Mouse (Mus musculus): ENCODE results near the gene Cfap61. TPM values are rescaled to one million over a fixed set of nuclear protein-coding genes. Genes with fewer than 3 reads are reported as not detected.
"Not testable (repeated sequence)": the region's sequence is repeated elsewhere in the genome, so short reads cannot be mapped to it uniquely, and the experiment has no call there.

The Cfap61 gene
- polyA plus RNA-seq, 1 experiment from 2014 or later = 2.9 TPM

GRCm38 (mm10) chr2:145903983-145904616, 30.5 kb upstream of the Cfap61 start:
- WGBS = 36% methylated on average over 12 of the region's 12 CpGs
- ATAC-seq (ENCODE audit: low FRiP score, low read depth) = no peak
- no peaks in the 10 kb centered on the region for H3K27me3 ChIP-seq

GRCm38 (mm10) chr2:145905156-145905555, 29.4 kb upstream of the Cfap61 start:
- no peak overlapping the region for H3K27ac ChIP-seq (replicated peaks)
- peaks cover 7% of the 10 kb centered on the region; the same call in 1 of the 2 replicates for H3K36me3 ChIP-seq
- H3K4me3 ChIP-seq = no peak overlapping the region
- H3K9ac ChIP-seq = no peak overlapping the region
- no peak for ATAC-seq (ENCODE audit: low FRiP score, low read depth)
- H3K4me1 ChIP-seq (replicated peaks) = peaks cover 22% of the 10 kb centered on the region
- H3K27me3 ChIP-seq = no peaks in the 10 kb centered on the region
- no peaks in the 10 kb centered on the region for H3K9me3 ChIP-seq
- H3K4me2 ChIP-seq = 0 out of 2 replicates have a peak overlapping the region, but pooled peaks have one; percentile 64
- WGBS = 89% methylated on average over 6 of the region's 6 CpGs

More at GRCm38 (mm10) chr2:145903983-145904616, 30.5 kb upstream of the Cfap61 start:
- no peaks in the 10 kb centered on the region for H3K9me3 ChIP-seq
- peaks cover 22% of the 10 kb centered on the region for H3K4me1 ChIP-seq (replicated peaks)
- H3K9ac ChIP-seq = peak overlapping the region; percentile 90
- H3K4me2 ChIP-seq = peak overlapping the region; percentile 64
- H3K27ac ChIP-seq (replicated peaks) = no peak overlapping the region
- no peaks in the 10 kb centered on the region; the same call in 1 of the 2 replicates for H3K36me3 ChIP-seq
- peak overlapping the region; percentile 97 for H3K4me3 ChIP-seq

GRCm38 (mm10) chr2:145905884-145906283, 28.7 kb upstream of the Cfap61 start:
- Histone ChIP-seq H3K4me1 (replicated peaks) (peaks cover 22% of the 10 kb centered on the region), H3K36me3 (peaks cover 14% of the 10 kb centered on the region)
- not testable (repeated sequence) for ATAC-seq (ENCODE audit: low FRiP score, low read depth); H3K9me3 ChIP-seq; H3K27me3 ChIP-seq; H3K9ac ChIP-seq; H3K4me2 ChIP-seq; H3K27ac ChIP-seq (replicated peaks); H3K4me3 ChIP-seq
- 42% methylated on average over 4 of the region's 4 CpGs for WGBS

- H3K27me3 ChIP-seq = no peaks in the 10 kb centered on the region
- WGBS = 94% methylated on average over 8 of the region's 8 CpGs
- no peak for ATAC-seq (ENCODE audit: low FRiP score, low read depth)
Measured at GRCm38 (mm10) chr2:145920941-145921650, 13.5 kb upstream of the Cfap61 start.

GRCm38 (mm10) chr2:145936975-145937374, 2.4 kb downstream of the Cfap61 start:
- 85% methylated on average over 8 of the region's 8 CpGs for WGBS
- H3K27me3 ChIP-seq = no peaks in the 10 kb centered on the region
- no peak overlapping the region for H3K27ac ChIP-seq (replicated peaks)
- no peak overlapping the region for H3K4me3 ChIP-seq
- no peak overlapping the region for H3K9ac ChIP-seq
- H3K4me1 ChIP-seq (replicated peaks) = peaks cover 10% of the 10 kb centered on the region
- no peaks in the 10 kb centered on the region for H3K9me3 ChIP-seq
- no peak overlapping the region for H3K4me2 ChIP-seq
- no peak for ATAC-seq (ENCODE audit: low FRiP score, low read depth)
- H3K36me3 ChIP-seq = peaks cover 4% of the 10 kb centered on the region; the same call in 1 of the 2 replicates

More at GRCm38 (mm10) chr2:145920941-145921650, 13.5 kb upstream of the Cfap61 start:
- Histone ChIP-seq H3K4me3 (no peak overlapping the region), H3K9me3 (no peaks in the 10 kb centered on the region), H3K4me2 (no peak overlapping the region), H3K36me3 (peaks cover 82% of the 10 kb centered on the region), H3K4me1 (replicated peaks) (no peaks in the 10 kb centered on the region), H3K9ac (no peak overlapping the region), H3K27ac (replicated peaks) (no peak overlapping the region)

- Histone ChIP-seq H3K4me1 (replicated peaks) (no peaks in the 10 kb centered on the region), H3K4me2 (no peak overlapping the region), H3K4me3 (no peak overlapping the region), H3K9me3 (no peaks in the 10 kb centered on the region), H3K36me3 (no peaks in the 10 kb centered on the region), H3K27me3 (no peaks in the 10 kb centered on the region), H3K27ac (replicated peaks) (no peak overlapping the region), H3K9ac (no peak overlapping the region)
- 68% methylated on average over 3 of the region's 3 CpGs for WGBS
- ATAC-seq (ENCODE audit: low FRiP score, low read depth) = no peak
Measured at GRCm38 (mm10) chr2:145941403-145941802, 6.8 kb downstream of the Cfap61 start.

GRCm38 (mm10) chr2:145944286-145944685, 9.7 kb downstream of the Cfap61 start:
- Histone ChIP-seq H3K9ac (no peak overlapping the region), H3K27me3 (no peaks in the 10 kb centered on the region), H3K27ac (replicated peaks) (no peak overlapping the region), H3K4me1 (replicated peaks) (peaks cover 3% of the 10 kb centered on the region), H3K9me3 (no peaks in the 10 kb centered on the region), H3K4me2 (no peak overlapping the region), H3K4me3 (no peak overlapping the region), H3K36me3 (no peaks in the 10 kb centered on the region)
- no peak for ATAC-seq (ENCODE audit: low FRiP score, low read depth)
- WGBS = 56% methylated on average over 3 of the region's 3 CpGs

GRCm38 (mm10) chr2:145948402-145948954, 13.9 kb downstream of the Cfap61 start:
- Histone ChIP-seq H3K4me2 (no peak overlapping the region), H3K9me3 (no peaks in the 10 kb centered on the region), H3K9ac (no peak overlapping the region), H3K27me3 (no peaks in the 10 kb centered on the region), H3K4me3 (no peak overlapping the region), H3K27ac (replicated peaks) (no peak overlapping the region), H3K4me1 (replicated peaks) (peaks cover 13% of the 10 kb centered on the region), H3K36me3 (no peaks in the 10 kb centered on the region)
- no peak for ATAC-seq (ENCODE audit: low FRiP score, low read depth)
- 71% methylated on average over 7 of the region's 7 CpGs for WGBS

- Histone ChIP-seq H3K27me3 (no peaks in the 10 kb centered on the region), H3K4me3 (no peak overlapping the region), H3K9ac (no peak overlapping the region), H3K36me3 (no peaks in the 10 kb centered on the region), H3K4me1 (replicated peaks) (peaks cover 13% of the 10 kb centered on the region), H3K4me2 (peak overlapping the region; percentile 16), H3K27ac (replicated peaks) (peak overlapping the region; percentile 14; the same call in 1 of the 2 replicates), H3K9me3 (no peaks in the 10 kb centered on the region)
- ATAC-seq (ENCODE audit: low FRiP score, low read depth) = peak; percentile 61; the same call in 1 of the 2 replicates
- 13% methylated on average over 11 of the region's 11 CpGs for WGBS
Measured at GRCm38 (mm10) chr2:145949475-145950068, 15.0 kb downstream of the Cfap61 start.

GRCm38 (mm10) chr2:145950239-145950638, 15.7 kb downstream of the Cfap61 start:
- no peaks in the 10 kb centered on the region for H3K27me3 ChIP-seq
- H3K27ac ChIP-seq (replicated peaks) = no peak overlapping the region
- H3K9ac ChIP-seq = no peak overlapping the region
- H3K4me1 ChIP-seq (replicated peaks) = peaks cover 13% of the 10 kb centered on the region
- no peak overlapping the region for H3K4me3 ChIP-seq
- no peaks in the 10 kb centered on the region for H3K36me3 ChIP-seq
- no peaks in the 10 kb centered on the region for H3K9me3 ChIP-seq
- no peak overlapping the region for H3K4me2 ChIP-seq
- ATAC-seq (ENCODE audit: low FRiP score, low read depth) = no peak
- WGBS = 15% methylated on average over 10 of the region's 10 CpGs

GRCm38 (mm10) chr2:145952726-145953125, 18.1 kb downstream of the Cfap61 start:
- H3K4me1 ChIP-seq (replicated peaks) = peaks cover 13% of the 10 kb centered on the region
- H3K4me3 ChIP-seq = no peak overlapping the region
- H3K36me3 ChIP-seq = no peaks in the 10 kb centered on the region
- H3K4me2 ChIP-seq = no peak overlapping the region
- no peaks in the 10 kb centered on the region for H3K27me3 ChIP-seq
- no peak overlapping the region for H3K9ac ChIP-seq
- no peak overlapping the region for H3K27ac ChIP-seq (replicated peaks)
- H3K9me3 ChIP-seq = no peaks in the 10 kb centered on the region
- no peak for ATAC-seq (ENCODE audit: low FRiP score, low read depth)
- WGBS = 89% methylated on average over 5 of the region's 5 CpGs

GRCm38 (mm10) chr2:145955844-145956243, 21.3 kb downstream of the Cfap61 start:
- no peaks in the 10 kb centered on the region for H3K9me3 ChIP-seq
- no peak overlapping the region for H3K9ac ChIP-seq
- no peak for ATAC-seq (ENCODE audit: low FRiP score, low read depth)
- H3K4me1 ChIP-seq (replicated peaks) = no peaks in the 10 kb centered on the region
- no peak overlapping the region for H3K27ac ChIP-seq (replicated peaks)
- no peak overlapping the region for H3K4me3 ChIP-seq
- no peaks in the 10 kb centered on the region for H3K27me3 ChIP-seq
- no peaks in the 10 kb centered on the region for H3K36me3 ChIP-seq
- WGBS = 50% methylated on average over 10 of the region's 10 CpGs
- no peak overlapping the region for H3K4me2 ChIP-seq

All from hindbrain, embryonic 15.5 days (tissue).